Mouse (Mus musculus) forebrain, postnatal 0 days (tissue): ENCODE results near the gene Mcm7. TPM values are rescaled to one million over a fixed set of nuclear protein-coding genes. Genes with fewer than 3 reads are reported as not detected.
"Not testable (repeated sequence)": the region's sequence is repeated elsewhere in the genome, so short reads cannot be mapped to it uniquely, and the experiment has no call there.

Experiments used
- ATAC-seq: fragments of 200-750 bp; cut with Nextera tagmentation; 2 replicates; pipeline ENCODE4 v1.8.0; 2017; ENCODE audit warnings: mild to moderate bottlenecking, moderate library complexity
- DNase-seq: peaks from one replicate; pipeline ENCODE4 v3.0.0-alpha.2; 2015
- H3K27ac ChIP-seq: fragments of 300-500 bp; sonication (generic); 2 replicates; pipeline ENCODE4 v1.5.1; 2014; ENCODE audit warnings: low read depth, mild to moderate bottlenecking, antibody characterized with exemption, low read length, moderate library complexity, mixed read lengths
- H3K27me3 ChIP-seq: fragments of 300-500 bp; sonication (generic); 2 replicates; pipeline ENCODE4 v1.6.1; 2014; ENCODE audit warnings: mild to moderate bottlenecking, low read length, mixed read lengths; ENCODE audit not compliant: insufficient read depth
- H3K36me3 ChIP-seq: fragments of 300-500 bp; sonication (generic); 2 replicates; pipeline ENCODE4 v1.6.1; 2014; ENCODE audit warnings: mild to moderate bottlenecking, moderate library complexity; ENCODE audit not compliant: insufficient read depth
- H3K4me1 ChIP-seq: fragments of 300-500 bp; sonication (generic); 2 replicates; pipeline ENCODE4 v1.6.1; 2014; ENCODE audit warnings: antibody characterized with exemption; ENCODE audit not compliant: insufficient read depth
- H3K4me2 ChIP-seq: fragments of 300-500 bp; sonication (generic); 2 replicates; pipeline ENCODE4 v1.6.1; 2014; ENCODE audit warnings: low read depth, mild to moderate bottlenecking, moderate library complexity
- H3K4me3 ChIP-seq: fragments of 300-500 bp; sonication (generic); 2 replicates; pipeline ENCODE4 v1.5.1; 2014; ENCODE audit warnings: low read depth, low read length, mixed read lengths
- H3K9ac ChIP-seq: fragments of 300-500 bp; sonication (generic); 2 replicates; pipeline ENCODE4 v1.6.1; 2014; ENCODE audit warnings: mild to moderate bottlenecking
- H3K9me3 ChIP-seq: fragments of 300-500 bp; sonication (generic); 2 replicates; pipeline ENCODE4 v1.6.1; 2016; ENCODE audit warnings: low read length
- CTCF ChIP-seq: sonication (generic); IDR thresholded peaks from 2 replicates; pipeline ENCODE4 v1.5.1; 2016; ENCODE audit warnings: antibody characterized with exemption, control low read depth, low read depth
- WGBS: fragments of 180-500 bp; shearing (Covaris S2); extraction: QIAGEN DNeasy Blood & Tissue Kit; methylation state at CpG from one replicate; pipeline ENCODE4 v1.1.7; 2014; 5-methylcytosine and 5-hydroxymethylcytosine counted together
- polyA plus RNA-seq: library from polyadenylated mRNA; unstranded; fragments of >200 nt; fragmentation: Nextera tagmentation; extraction: Ambion mirVana; gene quantifications from 2 replicates; pipeline ENCODE4 v1.2.1, GENCODE M21; 2015
- total RNA-seq: library from RNA; depleted of rRNA; stranded (reverse); fragments of >200 nt; gene quantifications from 2 replicates; pipeline ENCODE4 v1.2.3, GENCODE M21; 2014; rRNA removed

Mcm7 gene
- total RNA-seq (57.9 and 62.4 TPM in 2 replicates), polyA plus RNA-seq (64.9 and 69.9 TPM in 2 replicates)

DNA sequence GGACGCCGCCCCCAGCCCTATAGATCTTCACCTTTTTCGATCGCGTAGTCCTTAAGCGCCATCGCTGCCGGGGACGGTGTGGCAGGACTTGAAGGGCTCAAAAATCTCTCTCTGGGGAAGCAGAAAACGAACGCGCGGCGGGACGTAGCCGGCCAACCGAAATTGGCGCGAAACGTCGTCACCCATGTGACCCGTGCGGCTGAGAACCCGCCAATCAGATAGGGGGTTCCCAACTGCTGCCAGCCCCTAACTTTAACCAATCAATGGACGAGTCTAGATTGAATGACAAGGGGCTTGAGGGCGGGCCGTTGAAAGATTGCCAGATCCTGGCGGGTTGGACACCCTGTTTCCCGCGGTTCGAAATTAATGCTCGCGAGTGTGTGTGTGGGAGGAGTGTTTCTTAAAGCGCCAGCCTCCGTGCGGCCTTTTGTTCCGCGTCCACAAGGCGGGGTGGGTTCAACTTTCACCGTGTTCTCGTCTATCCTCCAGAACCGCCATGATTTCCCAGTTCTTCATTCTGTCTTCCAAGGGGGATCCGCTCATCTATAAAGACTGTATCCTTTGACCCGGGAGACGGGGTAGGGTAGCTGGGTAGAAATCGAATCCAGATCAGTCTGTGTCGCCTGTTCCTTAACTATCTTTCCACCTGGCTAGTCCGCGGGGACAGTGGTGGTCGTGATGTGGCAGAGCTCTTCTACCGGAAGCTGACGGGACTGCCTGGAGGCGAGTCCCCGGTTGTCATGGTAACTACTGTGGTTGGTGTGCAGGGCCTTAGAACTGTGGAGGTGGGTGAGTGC is at the start of gene Mcm7, which contains the start of gene Ap4m1:
Gene Mcm7 (minus strand): TSS at position 728 of the 797 bp plus-strand sequence.
Gene Ap4m1 (plus strand): TSS at position 308 of the 797 bp plus-strand sequence.
- peak; percentile 93 for ATAC-seq
- Histone ChIP-seq H3K27ac (peak within 1 kb of the TSS; percentile 95), H3K27me3 (no peaks in the 10 kb centered on the region), H3K4me1 (peaks cover 15% of the 10 kb centered on the region), H3K4me3 (peak within 1 kb of the TSS; percentile 83), H3K9ac (peak within 1 kb of the TSS; percentile 72), H3K4me2 (peak within 1 kb of the TSS; percentile 97), H3K36me3 (peaks cover 42% of the 10 kb centered on the region), H3K9me3 (no peaks in the 10 kb centered on the region)
- WGBS = under 1% methylated on average over 54 of the region's 54 CpGs
- peak; percentile 19; the same call in 1 of the 2 replicates for TF ChIP-seq CTCF
- peak; percentile 98 for DNase-seq

- H3K4me1 ChIP-seq = no peaks in the 10 kb centered on the region
- WGBS = 63% methylated on average over 2 of the region's 2 CpGs
- no peak for TF ChIP-seq CTCF
- DNase-seq (no peak), ATAC-seq (no peak)
- H3K27me3 ChIP-seq = no peaks in the 10 kb centered on the region
- H3K9me3 ChIP-seq = 0 out of 2 replicates have a peak, but pooled peaks cover 2% of the 10 kb centered on the region
- no peak overlapping the region for H3K4me3 ChIP-seq
- no peak overlapping the region for H3K4me2 ChIP-seq
- H3K9ac ChIP-seq = no peak overlapping the region
- H3K27ac ChIP-seq = no peak overlapping the region
- H3K36me3 ChIP-seq = no peaks in the 10 kb centered on the region
Measured at GRCm38 (mm10) chr5:138219864-138220263, 47.6 kb upstream of the Mcm7 start.

DNA sequence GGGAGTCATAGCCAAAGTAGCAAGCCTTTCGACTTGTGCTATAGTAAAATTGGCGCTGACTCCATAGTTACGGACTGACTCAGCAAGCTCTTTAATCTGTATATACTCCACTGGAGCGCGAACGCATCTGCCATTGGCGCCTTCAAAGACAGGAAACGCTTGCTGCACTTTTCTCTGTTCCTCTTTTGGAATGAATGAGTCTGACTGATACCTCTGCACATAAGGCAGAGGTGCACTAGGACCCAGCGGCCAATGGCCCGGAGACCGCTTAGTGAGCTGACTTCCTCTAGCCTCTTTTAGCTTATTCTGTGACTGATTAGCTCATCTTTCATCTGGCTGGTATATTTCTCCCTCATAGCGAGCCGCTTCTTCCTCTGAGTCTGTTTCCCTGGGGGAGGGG is 44.4 kb upstream of the Mcm7 start:
- WGBS = 95% methylated on average over 13 of the region's 13 CpGs
- ATAC-seq, H3K9ac ChIP-seq: not testable (repeated sequence)

GRCm38 (mm10) chr5:138207873-138208272 is 35.7 kb upstream of the Mcm7 start:
- Histone ChIP-seq H3K36me3 (no peaks in the 10 kb centered on the region), H3K27me3 (no peaks in the 10 kb centered on the region), H3K27ac (no peak overlapping the region), H3K4me2 (no peak overlapping the region), H3K4me1 (no peaks in the 10 kb centered on the region), H3K9me3 (no peaks in the 10 kb centered on the region), H3K4me3 (no peak overlapping the region), H3K9ac (no peak overlapping the region)
- DNase-seq (no peak), ATAC-seq (no peak)
- 87% methylated on average over 4 of the region's 4 CpGs for WGBS
- no peak for TF ChIP-seq CTCF

More for the DNA sequence above, 44.4 kb upstream of the Mcm7 start:
- not testable (repeated sequence) for H3K27ac ChIP-seq, DNase-seq, H3K4me1 ChIP-seq, H3K27me3 ChIP-seq, H3K4me2 ChIP-seq, H3K4me3 ChIP-seq, H3K36me3 ChIP-seq, H3K9me3 ChIP-seq

GRCm38 (mm10) chr5:138207253-138207652 is 35.0 kb upstream of the Mcm7 start:
- Histone ChIP-seq H3K4me1 (no peaks in the 10 kb centered on the region), H3K36me3 (no peaks in the 10 kb centered on the region), H3K9me3 (no peaks in the 10 kb centered on the region), H3K9ac (no peak overlapping the region), H3K27me3 (no peaks in the 10 kb centered on the region), H3K4me2 (no peak overlapping the region), H3K27ac (no peak overlapping the region), H3K4me3 (no peak overlapping the region)
- TF ChIP-seq CTCF = no peak
- DNase-seq = no peak
- WGBS = 83% methylated on average over 1 of the region's 1 CpGs
- ATAC-seq = no peak

- H3K4me1 ChIP-seq = no peaks in the 10 kb centered on the region
- no peak overlapping the region for H3K4me3 ChIP-seq
- no peaks in the 10 kb centered on the region for H3K9me3 ChIP-seq
- no peaks in the 10 kb centered on the region for H3K27me3 ChIP-seq
- DNase-seq (no peak), ATAC-seq (no peak)
- 80% methylated on average over 3 of the region's 3 CpGs for WGBS
- H3K9ac ChIP-seq = no peak overlapping the region
- no peaks in the 10 kb centered on the region for H3K36me3 ChIP-seq
- H3K27ac ChIP-seq = no peak overlapping the region
- H3K4me2 ChIP-seq = no peak overlapping the region
- TF ChIP-seq CTCF = no peak
Measured at GRCm38 (mm10) chr5:138202086-138202485, 29.9 kb upstream of the Mcm7 start.

GRCm38 (mm10) chr5:138199576-138199975 is 27.4 kb upstream of the Mcm7 start:
- Histone ChIP-seq H3K4me2 (no peak overlapping the region), H3K27me3 (no peaks in the 10 kb centered on the region), H3K9ac (no peak overlapping the region), H3K27ac (no peak overlapping the region), H3K9me3 (no peaks in the 10 kb centered on the region), H3K4me1 (no peaks in the 10 kb centered on the region), H3K36me3 (no peaks in the 10 kb centered on the region), H3K4me3 (no peak overlapping the region)
- ATAC-seq (no peak), DNase-seq (peak; percentile 37)
- TF ChIP-seq CTCF = peak; percentile 61
- 0% methylated on average over 1 of the region's 1 CpGs for WGBS
